Mouse (Mus musculus) embryonic stem cell, embryonic (primary cell): ENCODE measurements around the gene Btbd6.

Experiments used
- CTCF ChIA-PET, 4 experiments: fragments of 300-600 bp in 2 of 4; fragments of 350-600 bp in 2 of 4; sonication (Branson Sonifier 250); formaldehyde crosslinking; loops; one replicate each; lab custom pipeline; 2022; ENCODE audit warnings: inconsistent platforms in 2 of 4; lab: Charles Lee
- POLR2A ChIA-PET, 4 experiments: fragments of 300-600 bp in 2 of 4; fragments of 350-600 bp in 2 of 4; sonication (Branson Sonifier 250); formaldehyde crosslinking; loops; one replicate each; lab custom pipeline; 2022; ENCODE audit warnings: antibody characterized with exemption in 4 of 4, inconsistent platforms in 1 of 4; lab: Charles Lee

Gene Btbd6

DNA sequence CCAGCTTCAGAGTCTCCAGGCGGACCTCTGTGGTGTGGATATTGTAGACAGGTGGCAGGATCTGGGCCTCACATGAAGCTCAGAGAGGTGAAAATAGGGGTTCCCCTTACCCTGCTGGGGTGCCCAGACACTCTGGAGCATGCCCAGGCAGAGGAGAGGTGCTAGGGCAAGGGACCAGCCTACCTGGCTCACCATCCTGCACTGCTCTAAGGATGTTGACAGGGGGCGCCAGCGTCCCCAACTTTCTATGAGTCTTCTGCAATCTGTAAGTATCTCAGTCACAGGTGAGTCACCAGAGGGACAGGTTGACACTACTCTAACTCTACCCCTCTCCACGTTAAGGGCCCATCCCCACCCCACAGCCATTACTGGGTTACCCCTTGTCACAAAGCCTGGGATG is 29.0 kb upstream of the Btbd6 start:
- ChIA-PET POLR2A (interaction anchor here in 3 of 4 experiments (0.6 to 3.4 kb wide), 10 partner anchors 8 to 200 kb away, joined by 3 to 15 read pairs (median 4); partner anchors contain the start of genes Btbd6 (in 1 of the 3), Jag2 (in 1 of the 3) and Tex22 (in 1 of the 3)), CTCF (interaction anchor here in 3 of 4 experiments (0.6 to 3.4 kb wide), 17 partner anchors 8 to 201 kb away, joined by 3 to 12 read pairs (median 4); partner anchors contain the start of genes Jag2 (in 3 of the 3), Brf1 (in 1 of the 3) and Btbd6 (in 1 of the 3))

DNA sequence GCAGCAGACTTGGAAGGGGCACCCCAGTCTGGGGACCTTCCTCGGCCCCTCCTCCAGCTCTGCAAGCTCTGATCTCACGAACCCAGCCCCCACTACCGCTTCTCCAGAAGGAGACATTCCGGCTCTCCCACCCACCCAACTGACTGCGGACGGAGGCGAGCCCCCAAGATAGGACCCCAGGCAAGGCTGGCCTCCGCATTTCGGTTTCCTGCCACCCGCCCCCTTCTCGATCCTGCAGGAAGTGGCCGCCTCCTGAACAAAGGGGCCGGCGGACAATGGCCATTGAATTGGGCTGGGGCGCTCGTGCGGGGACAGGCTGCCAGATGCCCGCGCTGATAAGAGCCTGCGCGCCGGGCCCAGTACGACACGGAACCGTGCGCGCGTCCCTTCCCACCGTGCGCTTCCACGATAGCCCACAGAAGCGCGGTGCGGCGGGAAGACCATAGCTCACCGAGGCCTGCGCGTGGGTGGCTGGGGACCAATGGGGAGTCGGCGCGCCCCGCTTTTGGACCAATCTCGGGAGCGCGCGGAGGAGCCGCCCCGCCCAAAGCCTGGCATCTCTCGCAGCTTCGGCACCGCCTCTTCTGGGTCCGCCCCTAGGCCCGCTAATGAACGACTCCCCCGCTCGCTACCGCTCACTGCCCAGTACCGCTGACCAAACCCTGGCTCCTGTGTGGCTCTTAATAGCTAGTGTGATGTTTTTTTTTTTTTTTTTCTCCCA is 26.1 kb upstream of the Btbd6 start:
- ChIA-PET CTCF (interaction anchor here in 3 of 4 experiments (0.7 to 2.7 kb wide), 22 partner anchors 8 to 275 kb away, joined by 3 to 8 read pairs (median 4); partner anchors contain the start of genes Btbd6 (in 2 of the 3), Jag2 (in 2 of the 3), Akt1 (in 1 of the 3) and Nudt14 (in 1 of the 3)), POLR2A (interaction anchor here (0.6 to 3.4 kb wide), 28 partner anchors 8 to 364 kb away, joined by 3 to 15 read pairs (median 4); partner anchors contain the start of genes Btbd6 (in 2 of the 4), Nudt14 (in 2 of the 4), Tex22 (in 2 of the 4) and Brf1 (in 1 of the 4))

DNA sequence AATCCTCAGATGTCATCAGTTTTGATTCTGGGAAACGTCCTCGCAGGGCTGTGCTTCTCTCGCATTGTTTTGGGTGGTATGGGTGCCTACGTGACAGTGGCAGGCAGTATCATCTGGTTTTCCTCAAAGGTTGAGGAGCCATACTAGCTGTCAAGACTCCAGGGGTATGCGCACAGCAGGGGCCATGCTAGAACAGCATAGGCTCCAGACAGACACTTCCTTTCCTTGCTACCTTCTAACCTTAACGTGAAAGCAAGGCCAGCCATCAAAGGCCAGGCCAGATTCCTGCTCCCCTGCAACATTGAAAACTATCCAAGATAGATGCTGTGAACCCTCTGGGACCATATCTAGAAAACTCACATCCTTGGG is 25.5 kb upstream of the Btbd6 start:
- ChIA-PET CTCF (interaction anchor here in 3 of 4 experiments (0.7 to 2.7 kb wide), 19 partner anchors 7 to 276 kb away, joined by 3 to 8 read pairs (median 4); partner anchors contain the start of genes Jag2 (in 2 of the 3), Akt1 (in 1 of the 3), Btbd6 (in 1 of the 3) and Cdca4 (in 1 of the 3)), POLR2A (interaction anchor here (0.6 to 2.3 kb wide), 17 partner anchors 9 to 363 kb away, joined by 3 to 14 read pairs (median 4); partner anchors contain the start of genes Nudt14 (in 2 of the 4), Brf1 (in 1 of the 4), Btbd6 (in 1 of the 4) and Gpr132 (in 1 of the 4))

DNA sequence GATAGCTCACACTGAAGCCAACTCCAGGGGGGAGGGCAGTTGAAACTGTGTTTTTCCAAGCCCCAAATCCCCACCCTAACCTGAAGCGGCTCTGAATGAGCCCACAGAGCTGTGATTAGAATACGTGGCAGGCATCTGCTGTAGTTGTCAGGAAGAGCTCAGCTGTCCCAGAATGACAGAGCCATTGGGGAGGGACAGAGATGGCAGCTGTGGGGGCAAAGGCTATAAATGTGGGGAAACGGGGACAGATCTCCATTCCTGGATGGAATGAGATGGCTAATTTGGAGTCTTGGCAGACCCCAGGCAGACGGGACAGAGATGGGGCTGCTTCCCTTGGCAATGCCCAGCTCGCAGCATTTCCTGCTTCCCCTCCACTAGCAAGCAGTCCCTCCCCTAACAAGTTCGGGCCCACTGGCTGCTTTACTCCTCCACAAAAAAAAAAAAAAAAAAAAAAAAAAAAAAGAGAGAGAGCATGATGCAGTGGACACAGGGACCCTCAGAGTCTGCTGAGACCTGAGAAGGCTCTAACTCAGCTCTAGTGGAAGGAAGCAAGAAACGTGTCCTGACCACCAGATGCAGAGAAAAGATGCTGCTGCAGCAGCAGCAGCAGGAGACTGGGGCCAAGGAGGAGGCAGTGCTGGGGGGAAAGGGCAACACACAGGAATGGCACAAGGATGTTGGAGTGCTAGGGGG is 25.0 kb upstream of the Btbd6 start:
- ChIA-PET CTCF (interaction anchor here in 3 of 4 experiments (0.7 to 1.7 kb wide), 9 partner anchors 10 to 270 kb away, joined by 3 to 8 read pairs (median 4); partner anchors contain the start of genes Btbd6 (in 1 of the 3), Cdca4 (in 1 of the 3), Jag2 (in 1 of the 3) and Nudt14 (in 1 of the 3)), POLR2A (interaction anchor here in 3 of 4 experiments (0.6 to 1.9 kb wide), 7 partner anchors 10 to 230 kb away, joined by 3 to 14 read pairs (median 5); partner anchors contain the start of genes Nudt14 (in 2 of the 3) and Crip2 (in 1 of the 3))

DNA sequence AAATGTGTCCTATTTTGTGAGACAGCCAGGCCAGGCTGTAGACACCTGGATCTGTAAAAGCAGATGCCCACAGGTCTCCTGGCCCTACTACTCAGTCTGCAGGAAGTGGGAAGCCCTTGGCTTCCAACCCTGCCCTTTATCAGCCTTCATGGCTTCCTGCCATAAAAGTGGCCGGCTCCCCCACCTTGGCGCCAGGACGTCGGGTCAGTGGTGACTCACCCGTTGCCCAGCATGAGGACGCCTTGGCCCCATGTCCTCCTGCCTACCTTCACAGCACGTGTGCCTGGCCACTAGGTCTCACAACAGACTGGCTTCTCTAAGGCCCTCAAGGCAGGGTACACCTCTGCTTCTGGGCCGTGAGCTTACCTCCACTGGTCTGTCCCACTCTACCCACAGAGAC is 23.8 kb upstream of the Btbd6 start:
- CTCF ChIA-PET, result interaction anchor here in 1 of 4 experiments (1.1 kb wide), 2 partner anchors 77 to 229 kb away, joined by 3 read pairs; no protein-coding TSS in a partner anchor
- POLR2A ChIA-PET, result interaction anchor here in 2 of 4 experiments (0.6 to 0.9 kb wide), 2 partner anchors 18 to 24 kb away, joined by 3 to 5 read pairs; partner anchors contain the start of gene Btbd6 (in 1 of the 2)

DNA sequence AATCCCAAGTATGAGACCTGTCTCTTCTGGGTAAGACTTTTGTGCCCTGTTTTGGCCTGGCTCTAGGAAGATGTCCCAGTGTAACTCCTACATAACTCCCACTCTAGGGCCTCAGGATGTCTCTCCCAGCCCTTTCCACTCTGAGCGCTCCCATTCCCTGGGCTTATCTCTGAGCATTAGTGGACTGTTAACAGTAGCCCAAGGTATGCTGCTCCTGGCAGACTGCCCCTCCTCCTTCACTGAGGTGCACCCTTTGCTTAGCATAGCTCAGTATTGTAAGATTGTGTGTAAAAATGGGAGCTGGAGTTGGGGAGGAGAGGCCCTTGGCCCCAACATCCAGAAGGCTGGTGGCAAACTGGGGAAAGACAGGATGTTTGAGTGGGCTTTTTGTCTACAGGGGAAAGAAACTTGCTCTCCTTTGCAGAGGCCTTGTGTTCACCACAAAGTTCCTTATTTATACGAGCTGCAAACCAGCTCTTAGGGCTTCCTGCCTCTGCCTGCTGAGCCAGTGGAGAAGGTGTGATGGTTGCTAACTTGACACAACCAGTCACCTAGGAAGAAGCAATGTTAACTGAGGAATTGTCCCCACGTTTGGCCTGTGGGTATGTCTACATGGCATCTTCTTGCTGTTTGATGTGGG is 23.2 kb upstream of the Btbd6 start:
- ChIA-PET CTCF (interaction anchor here in 1 of 4 experiments (1.1 kb wide), 2 partner anchors 77 to 229 kb away, joined by 3 read pairs; no protein-coding TSS in a partner anchor), POLR2A (interaction anchor here in 2 of 4 experiments (0.6 to 0.9 kb wide), 3 partner anchors 12 to 23 kb away, joined by 3 to 5 read pairs (median 3); partner anchors contain the start of gene Btbd6 (in 1 of the 2))

DNA sequence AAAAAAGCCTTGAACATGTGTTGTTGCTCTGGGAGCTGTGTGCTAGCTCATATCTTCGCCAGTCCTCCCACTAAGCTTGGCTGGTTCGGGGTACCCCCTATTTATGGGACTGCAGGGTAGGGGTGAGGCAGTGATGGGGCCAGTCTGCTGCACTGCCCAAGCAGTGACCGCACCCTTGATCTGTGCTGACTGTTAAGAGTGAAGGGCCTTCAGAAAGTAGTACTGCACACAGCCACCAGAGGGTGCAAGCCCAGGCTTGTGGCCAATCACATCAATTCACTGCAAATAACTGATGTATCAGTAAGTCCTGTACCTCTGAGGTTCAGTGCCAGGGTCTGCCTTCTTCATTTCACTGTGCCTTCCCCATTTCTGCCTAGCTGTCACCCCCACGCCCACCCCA is 20.5 kb upstream of the Btbd6 start:
- POLR2A ChIA-PET, result interaction anchor here in 1 of 4 experiments (0.6 to 1.9 kb wide), 5 partner anchors 13 to 760 kb away, joined by 3 to 8 read pairs (median 4); partner anchors contain the start of genes Brf1 and Tex22
- CTCF ChIA-PET, result interaction anchor here (0.6 to 1.7 kb wide), 17 partner anchors 14 to 1813 kb away, joined by 3 to 6 read pairs (median 3); partner anchors contain the start of genes Clba1 (in 1 of the 4) and Nudt14 (in 1 of the 4)

DNA sequence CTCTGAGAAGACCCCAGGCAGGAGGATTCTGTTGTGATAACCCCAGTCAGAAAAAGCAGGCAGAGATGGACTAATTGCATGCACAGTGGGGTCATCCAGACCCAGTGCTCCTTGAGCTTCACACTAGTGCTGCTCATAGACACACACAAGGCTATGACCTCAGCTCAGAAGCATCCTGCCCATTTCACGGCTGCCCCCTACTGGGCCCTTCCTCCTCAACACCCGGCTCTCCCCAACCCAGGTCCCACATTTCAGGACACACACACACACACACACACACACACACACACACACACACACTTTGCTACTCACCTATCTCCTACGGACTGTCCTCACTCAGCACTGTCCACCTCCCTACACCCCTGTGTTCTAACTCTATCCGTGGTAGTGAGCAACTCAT is 18.0 kb upstream of the Btbd6 start:
- CTCF ChIA-PET, result interaction anchor here (0.5 to 1.5 kb wide), 38 partner anchors 9 to 1398 kb away, joined by 3 to 13 read pairs (median 4); partner anchors contain the start of genes Jag2 (in 2 of the 4), Btbd6 (in 1 of the 4), Clba1 (in 1 of the 4) and Nudt14 (in 1 of the 4)
- POLR2A ChIA-PET, result interaction anchor here in 3 of 4 experiments (0.7 to 2.0 kb wide), 9 partner anchors 10 to 278 kb away, joined by 3 to 15 read pairs (median 4); partner anchors contain the start of genes Btbd6 (in 3 of the 3) and Tex22 (in 1 of the 3)

DNA sequence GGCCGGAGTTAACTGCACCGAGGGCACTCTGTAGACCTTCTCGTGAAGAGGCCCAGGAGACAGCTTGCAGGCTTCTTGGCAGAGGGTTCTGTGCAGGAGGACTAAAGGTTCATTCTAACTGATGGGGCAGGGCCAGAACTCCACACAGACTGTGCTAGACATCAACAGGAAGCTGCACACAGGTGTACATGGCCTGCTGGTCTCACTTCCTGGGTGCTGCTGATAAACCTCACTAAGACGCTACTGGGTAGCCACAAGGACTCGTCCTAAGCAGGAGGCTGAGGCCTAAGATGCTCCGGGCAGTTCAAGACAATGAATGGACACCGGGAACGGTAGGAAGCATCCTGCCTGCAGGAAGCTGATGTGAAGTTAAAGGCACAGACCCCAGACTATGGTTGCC is 16.9 kb upstream of the Btbd6 start:
- POLR2A ChIA-PET, result interaction anchor here in 2 of 4 experiments (0.8 to 1.2 kb wide), 4 partner anchors 10 to 18 kb away, joined by 3 to 6 read pairs (median 4); partner anchors contain the start of gene Btbd6 (in 1 of the 2)
- CTCF ChIA-PET, result interaction anchor here in 1 of 4 experiments (0.8 to 1.5 kb wide), 3 partner anchors 12 to 115 kb away, joined by 3 to 6 read pairs (median 4); partner anchors contain the start of genes Btbd6 and Tex22

DNA sequence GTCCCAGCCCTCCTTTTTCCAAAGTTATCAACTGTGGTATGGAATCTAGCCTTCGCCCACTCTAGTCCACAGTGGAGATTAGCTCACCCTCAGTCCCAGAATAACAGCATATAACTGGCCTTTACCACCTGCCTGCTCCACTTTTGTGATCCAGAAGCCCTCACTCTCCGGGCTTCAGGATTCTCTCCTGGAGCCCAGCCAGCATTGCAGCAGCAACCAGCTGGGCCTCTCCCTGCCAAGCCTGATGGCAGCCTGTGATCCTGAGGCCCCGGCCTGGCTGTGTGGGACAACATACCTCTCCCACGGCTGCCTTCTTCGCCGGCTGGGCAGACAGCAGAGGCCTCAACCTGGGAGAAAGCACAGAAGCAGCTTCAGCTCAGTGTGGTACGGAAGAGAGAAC is 14.9 kb upstream of the Btbd6 start:
- ChIA-PET CTCF (interaction anchor here in 2 of 4 experiments (0.9 to 1.6 kb wide), 4 partner anchors 14 to 26 kb away, joined by 3 to 6 read pairs (median 4); partner anchors contain the start of gene Btbd6 (in 1 of the 2)), POLR2A (interaction anchor here in 3 of 4 experiments (0.7 to 1.3 kb wide), 3 partner anchors 15 to 113 kb away, joined by 3 to 5 read pairs (median 4); partner anchors contain the start of genes Btbd6 (in 1 of the 3) and Tex22 (in 1 of the 3))

DNA sequence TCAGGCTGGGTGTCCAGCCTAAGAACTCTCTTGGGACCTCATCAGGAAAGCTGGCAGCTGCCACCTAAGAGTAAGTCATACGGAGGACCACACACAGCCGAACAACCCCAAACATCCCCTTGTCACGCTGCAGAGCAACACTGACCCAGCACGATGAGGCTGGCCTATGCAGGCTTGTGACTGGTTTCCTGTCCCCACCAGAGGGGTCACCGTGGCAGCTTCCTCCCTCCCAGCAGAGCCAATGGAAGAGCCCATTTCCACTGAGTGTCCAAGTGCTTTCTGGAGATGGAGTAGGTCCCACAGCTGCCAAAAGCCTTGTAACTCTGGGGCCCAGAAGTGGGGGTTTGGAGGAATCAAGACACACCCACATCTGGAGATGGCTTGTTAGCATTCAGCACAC is 14.4 kb upstream of the Btbd6 start:
- CTCF ChIA-PET, result interaction anchor here in 3 of 4 experiments (0.6 to 1.6 kb wide), 5 partner anchors 14 to 41 kb away, joined by 3 to 17 read pairs (median 4); partner anchors contain the start of gene Btbd6 (in 1 of the 3)
- POLR2A ChIA-PET, result interaction anchor here in 2 of 4 experiments (0.9 to 1.3 kb wide), 2 partner anchors 14 to 15 kb away, joined by 3 to 5 read pairs; partner anchors contain the start of gene Btbd6 (in 2 of the 2)

DNA sequence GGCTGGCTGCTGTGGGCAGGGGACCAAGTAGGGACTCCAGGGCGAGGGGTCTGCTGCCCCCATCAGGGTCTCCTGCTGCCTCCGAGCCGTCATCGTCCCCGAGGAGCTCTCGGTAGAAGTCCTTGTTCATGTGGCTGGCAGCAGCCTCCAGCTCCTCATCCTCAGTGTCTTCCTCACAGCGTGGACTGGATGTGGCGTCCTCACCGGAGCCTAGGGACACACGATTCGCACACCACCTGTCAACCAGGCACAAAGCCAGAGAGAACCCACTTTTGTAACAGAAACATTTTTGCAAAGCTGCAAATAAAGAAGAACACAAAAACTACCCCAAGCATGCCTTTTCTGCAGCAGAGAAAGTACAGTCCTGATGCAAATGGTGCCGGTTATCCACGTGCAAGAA is 10.5 kb upstream of the Btbd6 start:
- ChIA-PET CTCF (interaction anchor here in 2 of 4 experiments (0.7 to 1.1 kb wide), 2 partner anchors 22 to 127 kb away, joined by 3 read pairs; no protein-coding TSS in a partner anchor), POLR2A (interaction anchor here in 1 of 4 experiments (1.2 kb wide), 2 partner anchors 16 to 35 kb away, joined by 3 read pairs; partner anchors contain the start of gene Brf1)

DNA sequence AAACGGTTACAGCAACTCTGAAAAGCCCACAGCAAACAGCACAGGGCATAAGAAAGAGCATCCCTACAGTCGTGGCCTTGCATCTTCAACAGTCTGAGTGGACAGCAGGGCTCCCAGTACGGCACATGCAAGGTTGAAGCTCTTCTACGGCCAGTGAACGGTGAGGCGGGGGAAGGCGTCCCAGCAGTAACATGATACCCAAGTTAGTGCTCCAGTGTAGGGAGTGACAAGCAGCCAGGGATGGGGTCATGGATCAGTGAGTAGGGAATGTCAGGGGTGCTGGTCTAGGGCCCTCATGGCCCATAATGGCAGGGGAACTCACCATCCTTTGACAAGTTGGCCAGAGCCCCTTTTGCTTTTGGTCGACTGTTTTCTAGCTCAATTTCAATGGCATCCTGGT is 7.3 kb upstream of the Btbd6 start:
- ChIA-PET CTCF (interaction anchor here in 2 of 4 experiments (0.5 to 1.6 kb wide), 3 partner anchors 11 to 22 kb away, joined by 3 to 8 read pairs (median 4); no protein-coding TSS in a partner anchor), POLR2A (interaction anchor here in 3 of 4 experiments (0.7 to 1.4 kb wide), 6 partner anchors 16 to 32 kb away, joined by 3 to 4 read pairs (median 3); partner anchors contain the start of gene Brf1 (in 1 of the 3))

DNA sequence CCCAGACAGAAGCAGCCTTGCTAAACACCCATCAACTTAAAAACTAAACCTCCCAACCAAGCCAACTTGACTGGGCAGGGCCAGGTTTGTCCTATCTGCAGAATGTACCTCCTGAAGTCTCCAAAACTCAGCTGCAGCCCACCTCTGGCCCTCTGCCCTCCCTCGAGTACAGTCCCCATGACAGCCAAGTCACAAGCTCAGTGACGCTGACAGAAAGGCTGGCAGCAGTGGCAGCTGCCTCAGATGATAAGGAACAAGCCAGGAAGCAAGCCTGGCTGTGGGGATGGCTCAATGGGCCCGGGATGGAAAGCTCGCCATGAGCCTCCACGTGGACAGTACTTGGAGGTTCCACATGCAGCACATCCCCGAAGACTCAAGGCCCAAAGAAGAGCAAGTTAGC is 6.7 kb upstream of the Btbd6 start:
- ChIA-PET POLR2A (interaction anchor here in 2 of 4 experiments (0.6 to 1.4 kb wide), 11 partner anchors 11 to 170 kb away, joined by 3 to 8 read pairs (median 3); partner anchors contain the start of genes Brf1 (in 1 of the 2) and Crip2 (in 1 of the 2)), CTCF (interaction anchor here in 1 of 4 experiments (0.9 to 1.6 kb wide), 3 partner anchors 11 to 105 kb away, joined by 3 to 8 read pairs (median 3); partner anchors contain the start of gene Tex22)

DNA sequence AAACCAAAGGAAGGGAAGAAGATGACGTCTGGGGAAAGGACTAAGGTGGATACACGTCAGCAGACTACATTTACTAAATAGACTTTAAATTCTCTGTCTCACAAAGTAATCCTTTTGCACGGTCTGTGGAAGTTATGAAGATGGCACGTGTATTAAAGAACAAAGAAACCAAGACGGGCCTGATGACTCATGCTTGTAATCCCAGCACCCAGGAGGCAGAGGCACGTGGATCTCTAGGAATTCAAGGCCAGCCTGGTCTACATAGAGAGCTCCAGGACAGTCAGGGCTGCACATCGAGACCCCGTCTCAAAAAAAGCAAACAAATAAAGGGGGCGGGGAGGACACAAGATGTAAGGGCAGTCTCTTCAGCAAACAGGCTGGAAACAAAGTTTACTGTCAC is 1.5 kb upstream of the Btbd6 start:
- CTCF ChIA-PET, result interaction anchor here in 1 of 4 experiments (3.6 kb wide), 1 partner anchor 12 kb away, joined by 37 read pairs; no protein-coding TSS in a partner anchor
- POLR2A ChIA-PET, result interaction anchor here in 1 of 4 experiments (2.7 kb wide), 1 partner anchor 26 kb away, joined by 14 read pairs; the partner anchor contains the start of gene Brf1
